Comparison of ENCODE assay signal across 13 mouse cellular contexts in genomic region chr12:91754606-91755005, GRCm38 (mm10). TPM values are rescaled to one million over a fixed set of nuclear protein-coding genes. Genes with fewer than 3 reads are reported as not detected.
DNase-seq lines count a peak whose midpoint lies in the region; ATAC-seq and TF ChIP-seq lines count a peak whose summit lies in the region.
"Had no signal": no experiment of that assay in that cellular context is flagged by ENCODE, and none has a peak within 500 bp of the region (broad histone marks: within the 10 kb centered on the region; RNA-seq: fewer than 3 reads in every experiment).

No protein-coding gene starts in this region.

- DNase-seq in forebrain, embryonic 14.5 days (ENCODE audit: low spot score) = peak; percentile 81
- DNase-seq in kidney, adult 2 months = peak; percentile 87
- DNase-seq in kidney, postnatal 4 days = no peak
- DNase-seq in 3134 (ENCODE audit: extremely low read depth, insufficient read length, low spot score) = peak; percentile 48
- DNase-seq in brain, embryonic 14.5 days (ENCODE audit: low read depth) = peak; percentile 86
- DNase-seq in layer of hippocampus, postnatal 25 days (ENCODE audit: extremely low spot score in 1 of 2, low spot score in 1 of 2) = no peak
- DNase-seq: adrenal gland, postnatal 36 days; layer of hippocampus, adult 9-11 months; right cerebral cortex, postnatal 14 days had no signal

- H3K4me3 ChIP-seq in forebrain, embryonic 14.5 days (ENCODE audit: low read depth, low read length) = no peak overlapping the region
- no peak overlapping the region for H3K4me3 ChIP-seq in forebrain, embryonic 12.5 days (replicated peaks)
- H3K4me3 ChIP-seq in kidney, adult 2 months (ENCODE audit: insufficient read depth, low read depth, low read length) = no peak overlapping the region
- no peak overlapping the region for H3K4me3 ChIP-seq in heart, embryonic 11.5 days (ENCODE audit: low read depth, low read length)

- no peak overlapping the region for H3K4me2 ChIP-seq in forebrain, embryonic 14.5 days (ENCODE audit: low read length)
- no peak overlapping the region for H3K4me2 ChIP-seq in forebrain, embryonic 12.5 days
- H3K4me2 ChIP-seq in heart, embryonic 11.5 days = no peak overlapping the region

- no peak for TF ChIP-seq CTCF in kidney, adult 2 months (conservative IDR thresholded peaks at IDR 0.05; ENCODE audit: insufficient read depth, insufficient read length, low read depth, low read length)
- no peak for TF ChIP-seq CTCF in brain, embryonic 14.5 days (IDR thresholded peaks at IDR 0.05; ENCODE audit: borderline replicate concordance, extremely low read depth, insufficient read depth, insufficient read length)

- no peak overlapping the region for H3K27ac ChIP-seq in forebrain, embryonic 14.5 days (ENCODE audit: low read depth, low read length)
- no peak overlapping the region for H3K27ac ChIP-seq in forebrain, embryonic 12.5 days
- no peak overlapping the region for H3K27ac ChIP-seq in kidney, adult 2 months (ENCODE audit: insufficient read depth, low read depth, low read length)
- no peak overlapping the region for H3K27ac ChIP-seq in heart, embryonic 11.5 days (ENCODE audit: low read depth, low read length)

- no peaks in the 10 kb centered on the region for H3K27me3 ChIP-seq in forebrain, embryonic 14.5 days (replicated peaks; ENCODE audit: control insufficient read depth, insufficient read depth, low read length)
- H3K27me3 ChIP-seq in forebrain, embryonic 12.5 days = no peaks in the 10 kb centered on the region
- no peaks in the 10 kb centered on the region for H3K27me3 ChIP-seq in kidney, adult 2 months (replicated peaks; ENCODE audit: control insufficient read depth, insufficient read depth, low read length)
- H3K27me3 ChIP-seq in heart, embryonic 11.5 days (ENCODE audit: control insufficient read depth, insufficient read depth, low read length) = no peaks in the 10 kb centered on the region

- WGBS in forebrain, embryonic 14.5 days = 44% methylated on average over 6 of the region's 6 CpGs
- WGBS in forebrain, embryonic 12.5 days = 83% methylated on average over 6 of the region's 6 CpGs
- 16% methylated on average over 6 of the region's 6 CpGs for WGBS in kidney, adult 2 months
- 86% methylated on average over 6 of the region's 6 CpGs for WGBS in heart, embryonic 11.5 days (ENCODE audit: insufficient replicate concordance)

- TF ChIP-seq POLR2A in kidney, adult 2 months (IDR thresholded peaks at IDR 0.05; ENCODE audit: low read depth, low read length) = no peak
- no peak for TF ChIP-seq POLR2A in brain, embryonic 14.5 days (IDR thresholded peaks at IDR 0.05; ENCODE audit: borderline replicate concordance, extremely low read depth, insufficient read depth, insufficient read length, poor library complexity, severe bottlenecking)

- ATAC-seq in forebrain, embryonic 14.5 days = peak; percentile 76; the same call in 1 of the 2 replicates
- no peak for ATAC-seq in forebrain, embryonic 12.5 days (ENCODE audit: low FRiP score)
- no peak for ATAC-seq in heart, embryonic 11.5 days (replicated peaks; ENCODE audit: insufficient number of reproducible peaks, low FRiP score, low TSS enrichment)
- ATAC-seq: activated CD4-positive, CD25-positive, alpha-beta regulatory T cell, adult 4 months had no signal

- H3K36me3 ChIP-seq in forebrain, embryonic 14.5 days (ENCODE audit: control insufficient read depth, insufficient read depth, low read length) = no peaks in the 10 kb centered on the region
- H3K36me3 ChIP-seq in forebrain, embryonic 12.5 days (replicated peaks) = no peaks in the 10 kb centered on the region
- no peaks in the 10 kb centered on the region for H3K36me3 ChIP-seq in kidney, adult 2 months (ENCODE audit: control insufficient read depth, insufficient read depth, low read length)
- H3K36me3 ChIP-seq in heart, embryonic 11.5 days (ENCODE audit: control insufficient read depth, insufficient read depth, low read length) = no peaks in the 10 kb centered on the region

- H3K9ac ChIP-seq in forebrain, embryonic 14.5 days (ENCODE audit: low read length) = no peak overlapping the region
- H3K9ac ChIP-seq in forebrain, embryonic 12.5 days = no peak overlapping the region
- H3K9ac ChIP-seq in heart, embryonic 11.5 days (ENCODE audit: low read depth, low read length) = no peak overlapping the region

- 0 out of 2 replicates have a peak, but pooled peaks cover 2% of the 10 kb centered on the region for H3K9me3 ChIP-seq in forebrain, embryonic 14.5 days (replicated peaks; ENCODE audit: control insufficient read depth, low read length)
- no peaks in the 10 kb centered on the region for H3K9me3 ChIP-seq in forebrain, embryonic 12.5 days
- no peaks in the 10 kb centered on the region for H3K9me3 ChIP-seq in heart, embryonic 11.5 days (replicated peaks; ENCODE audit: control insufficient read depth, low read length)

- H3K4me1 ChIP-seq in forebrain, embryonic 14.5 days (ENCODE audit: control insufficient read depth, insufficient read depth, low read length) = no peaks in the 10 kb centered on the region
- 0 out of 2 replicates have a peak, but pooled peaks cover 6% of the 10 kb centered on the region for H3K4me1 ChIP-seq in forebrain, embryonic 12.5 days
- H3K4me1 ChIP-seq in kidney, adult 2 months (ENCODE audit: control insufficient read depth, insufficient read depth, low read length) = peaks cover 20% of the 10 kb centered on the region
- peaks cover 2% of the 10 kb centered on the region; the same call in 1 of the 2 replicates for H3K4me1 ChIP-seq in heart, embryonic 11.5 days (ENCODE audit: control insufficient read depth, insufficient read depth, low read length)

RNA-seq across cellular contexts. Expression of gene Ston2, which starts 33.6 kb away (rescaled TPM):
- polyA plus RNA-seq in forebrain, embryonic 14.5 days (2014; fragmentation: Nextera tagmentation; extraction: Ambion mirVana) = 5.6 and 7.6 TPM in 2 replicates
- polyA plus RNA-seq in forebrain, embryonic 12.5 days (2016; fragmentation: Nextera tagmentation; extraction: Ambion mirVana) = 11.9 and 14.2 TPM in 2 replicates
- 23.3 and 42.8 TPM in 2 replicates for polyA plus RNA-seq in kidney, adult 2 months (2012; rRNA removed)
- 7.8 and 9.0 TPM in 2 replicates for polyA plus RNA-seq in brain, embryonic 14.5 days (2012; rRNA removed)
- 3.5 and 6.7 TPM in 2 replicates for polyA plus RNA-seq in heart, embryonic 11.5 days (2014; fragmentation: Nextera tagmentation; extraction: Ambion mirVana)
- 10 to 100 TPM; 27.8 to 34.7 TPM for total RNA-seq in layer of hippocampus, postnatal 25 days (2021)
- total RNA-seq: MEL had no signal

Comparison
In these comparisons a context has a peak if more than half of its experiments do, and no peak if none do; other contexts are left out.
1. DNase-seq: peak in forebrain, embryonic 14.5 days (single experiment), kidney, adult 2 months (single experiment), 3134 (single experiment) and brain, embryonic 14.5 days (single experiment); none in kidney, postnatal 4 days (0 of 2) and layer of hippocampus, postnatal 25 days (0 of 2).